Mouse (Mus musculus): ENCODE results near the gene Wipi1. TPM values are rescaled to one million over a fixed set of nuclear protein-coding genes. Genes with fewer than 3 reads are reported as not detected.

Gene Wipi1
- polyA plus RNA-seq, 1 experiment from 2014 or later, result 31.5 TPM

DNA sequence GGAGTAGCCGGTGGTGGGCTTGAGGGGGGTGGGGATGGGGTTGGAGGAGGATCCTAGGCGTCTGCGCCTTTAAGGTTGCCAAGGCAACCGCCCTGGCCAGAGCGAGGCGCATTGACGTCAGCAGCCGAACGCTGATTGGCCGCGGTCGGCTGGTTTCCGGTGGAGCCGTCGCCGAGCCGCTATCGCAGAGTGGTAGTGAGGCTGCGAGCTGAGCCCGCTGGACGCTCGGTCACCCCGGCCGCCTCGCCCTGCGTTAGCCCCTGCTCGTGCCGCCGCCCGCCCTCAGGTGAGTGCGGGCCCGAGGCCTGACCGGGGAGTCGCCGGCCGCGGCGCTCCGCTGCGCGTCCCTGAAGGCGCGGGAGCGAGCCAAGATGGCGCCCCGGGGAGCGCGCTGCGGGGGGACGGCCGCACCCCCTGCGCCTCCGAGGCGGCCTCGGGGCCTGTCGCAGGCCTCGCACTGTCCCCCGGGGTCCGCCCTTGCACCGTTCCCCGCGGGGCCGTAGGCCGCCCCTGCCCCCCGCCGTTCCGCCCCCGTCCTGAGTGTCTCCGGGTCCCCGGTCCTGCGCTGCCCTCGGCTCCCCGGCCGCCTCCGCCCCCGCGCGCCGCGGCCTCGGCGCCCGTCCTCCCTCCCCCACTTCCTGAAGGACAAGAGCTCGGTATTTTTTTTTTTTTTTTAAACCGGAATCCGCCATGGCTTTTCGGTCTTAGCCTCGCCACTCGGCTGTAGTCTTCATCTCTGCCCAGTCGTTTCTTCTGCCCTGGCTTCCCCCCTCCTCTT lies 39.2 kb upstream of the Wipi1 start:
- Histone ChIP-seq H3K9me3 (ENCODE audit: control insufficient read depth, low read length) (no peaks in the 10 kb centered on the region), H3K9ac (ENCODE audit: low read length) (peak overlapping the region; percentile 99), H3K27me3 (ENCODE audit: control insufficient read depth, insufficient read depth, low read length) (no peaks in the 10 kb centered on the region), H3K4me1 (ENCODE audit: control insufficient read depth in 2 of 2, insufficient read depth in 2 of 2, low read length in 2 of 2) (peaks cover 22 to 53% of the 10 kb centered on the region in 2 experiments), H3K27ac (replicated peaks in 1 of 2; ENCODE audit: control insufficient read depth in 1 of 2, insufficient read depth in 1 of 2, low read depth in 2 of 2, low read length in 2 of 2) (peak overlapping the region; percentile 98), H3K4me2 (ENCODE audit: low read length) (peak overlapping the region; percentile 94), H3K4me3 (ENCODE audit: control insufficient read depth in 1 of 2, insufficient read depth in 1 of 2, low read depth in 1 of 2, low read length in 2 of 2) (peak overlapping the region; percentile 95 to 96), H3K36me3 (ENCODE audit: control insufficient read depth, insufficient read depth, low read length) (peaks cover 28% of the 10 kb centered on the region)
- WGBS, result under 1% methylated on average over 72 of the region's 90 CpGs
- ATAC-seq (ENCODE audit: insufficient number of reproducible peaks, insufficient read depth, low FRiP score, low read depth), result peak; percentile 91

DNA sequence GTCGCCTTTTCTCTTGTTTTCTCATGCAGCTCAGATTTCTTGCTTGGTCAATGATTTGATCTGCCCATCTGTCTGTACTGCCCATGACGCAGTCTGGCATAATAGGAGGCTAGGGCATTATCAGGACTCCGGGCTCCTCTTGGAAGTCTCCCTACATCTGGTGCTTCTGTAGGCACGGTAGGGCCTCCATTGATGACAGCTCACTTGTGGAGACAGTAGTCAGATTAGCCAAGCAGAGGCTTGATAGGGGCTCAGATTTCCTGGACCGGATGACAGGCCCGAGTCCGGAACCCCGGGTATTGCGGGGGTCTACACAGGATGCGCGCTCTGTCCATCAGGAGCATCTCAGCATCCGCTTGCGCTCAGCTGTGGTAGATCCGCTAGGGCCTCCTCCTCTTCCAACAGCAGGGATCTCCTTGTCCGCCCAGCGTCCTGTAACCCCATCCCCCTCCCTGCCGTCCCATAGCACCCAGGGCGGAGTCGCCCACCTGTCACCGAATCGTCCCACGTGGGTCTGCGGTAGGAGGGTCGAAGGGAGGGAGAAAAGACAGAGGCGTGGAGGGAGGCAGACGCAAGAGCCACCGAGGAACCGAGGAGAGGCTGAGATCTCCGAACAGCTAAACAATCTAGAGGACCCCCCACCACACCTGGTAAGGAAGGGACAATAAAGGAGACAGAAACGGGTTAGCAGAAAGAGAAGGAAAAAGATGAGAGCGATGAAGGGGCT lies 38.4 kb upstream of the Wipi1 start:
- peak overlapping the region; percentile 91 to 98 for H3K27ac ChIP-seq (replicated peaks in 1 of 2; ENCODE audit: control insufficient read depth in 1 of 2, insufficient read depth in 1 of 2, low read depth in 2 of 2, low read length in 2 of 2)
- H3K4me1 ChIP-seq (ENCODE audit: control insufficient read depth in 2 of 2, insufficient read depth in 2 of 2, low read length in 2 of 2), result peaks cover 22 to 46% of the 10 kb centered on the region in 2 experiments
- H3K9me3 ChIP-seq (ENCODE audit: control insufficient read depth, low read length), result no peaks in the 10 kb centered on the region
- ATAC-seq (ENCODE audit: insufficient number of reproducible peaks, insufficient read depth, low FRiP score, low read depth), result peak; percentile 78
- peak overlapping the region; percentile 99 for H3K9ac ChIP-seq (ENCODE audit: low read length)
- under 1% methylated on average over 31 of the region's 31 CpGs for WGBS
- peaks cover 20% of the 10 kb centered on the region for H3K36me3 ChIP-seq (ENCODE audit: control insufficient read depth, insufficient read depth, low read length)
- H3K27me3 ChIP-seq (ENCODE audit: control insufficient read depth, insufficient read depth, low read length), result no peaks in the 10 kb centered on the region
- peak overlapping the region; percentile 94 for H3K4me2 ChIP-seq (ENCODE audit: low read length)
- H3K4me3 ChIP-seq (ENCODE audit: control insufficient read depth in 1 of 2, insufficient read depth in 1 of 2, low read depth in 1 of 2, low read length in 2 of 2), result peak overlapping the region; percentile 95 to 96

DNA sequence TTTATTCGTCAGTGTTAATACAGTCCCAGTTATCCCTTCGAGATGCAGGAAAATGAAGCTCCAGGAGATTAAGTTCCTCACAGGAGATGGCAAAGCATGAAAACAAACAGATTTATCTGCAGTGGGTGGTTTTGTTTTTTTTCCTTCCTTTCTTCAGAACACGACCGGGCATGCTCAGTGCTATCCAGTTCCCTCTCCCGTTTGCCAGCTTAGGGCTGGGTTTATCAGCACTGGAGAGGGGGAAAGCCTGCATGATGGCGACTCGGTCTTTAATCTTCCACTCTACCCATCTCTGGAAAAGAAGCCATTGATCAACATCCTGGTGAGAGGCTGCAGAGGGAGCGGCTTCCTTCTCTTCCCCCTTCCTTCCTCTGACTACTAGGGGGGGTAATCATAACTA lies 37.4 kb upstream of the Wipi1 start, which contains the start of gene Prkar1a:
Prkar1a (plus strand) TSS at position 200 of the 400 bp plus-strand sequence.
- WGBS, result 13% methylated on average over 8 of the region's 8 CpGs

DNA sequence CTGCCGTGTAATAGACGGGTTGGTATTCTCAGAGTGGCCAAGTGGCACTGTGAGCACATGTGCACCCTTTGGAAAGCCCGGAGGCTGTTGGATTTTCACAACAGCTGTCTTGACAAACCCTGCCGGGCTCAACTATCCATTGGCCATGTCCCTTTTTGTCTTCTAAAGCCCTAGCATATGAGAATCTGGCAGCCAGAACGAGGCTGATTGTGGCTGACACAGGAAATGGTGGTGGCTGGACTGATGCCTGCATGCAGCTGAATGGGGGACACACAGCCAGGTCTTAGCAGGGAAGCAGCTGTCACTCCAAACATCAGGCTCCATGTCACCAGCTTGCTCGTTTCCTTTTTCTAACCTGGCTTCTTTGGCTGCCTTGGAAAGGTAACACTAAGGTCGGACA lies 36.7 kb upstream of the Wipi1 start:
- H3K4me2 ChIP-seq (ENCODE audit: low read length), result peak overlapping the region; percentile 94
- 37% methylated on average over 7 of the region's 7 CpGs for WGBS
- H3K4me1 ChIP-seq (ENCODE audit: control insufficient read depth in 2 of 2, insufficient read depth in 2 of 2, low read length in 2 of 2), result peaks cover 18 to 34% of the 10 kb centered on the region in 2 experiments
- no peak overlapping the region for H3K4me3 ChIP-seq (ENCODE audit: control insufficient read depth in 1 of 2, insufficient read depth in 1 of 2, low read depth in 1 of 2, low read length in 2 of 2)
- H3K27ac ChIP-seq (replicated peaks in 1 of 2; ENCODE audit: control insufficient read depth in 1 of 2, insufficient read depth in 1 of 2, low read depth in 2 of 2, low read length in 2 of 2), result peak overlapping the region; percentile 63 to 98
- H3K27me3 ChIP-seq (ENCODE audit: control insufficient read depth, insufficient read depth, low read length), result no peaks in the 10 kb centered on the region
- H3K36me3 ChIP-seq (ENCODE audit: control insufficient read depth, insufficient read depth, low read length), result peaks cover 3% of the 10 kb centered on the region
- ATAC-seq (ENCODE audit: insufficient number of reproducible peaks, insufficient read depth, low FRiP score, low read depth), result no peak
- 0 out of 2 replicates have a peak overlapping the region, but pooled peaks have one; percentile 9 for H3K9ac ChIP-seq (ENCODE audit: low read length)
- H3K9me3 ChIP-seq (ENCODE audit: control insufficient read depth, low read length), result no peaks in the 10 kb centered on the region

More for the DNA sequence above, 37.4 kb upstream of the Wipi1 start, which contains the start of gene Prkar1a:
- no peak for ATAC-seq (ENCODE audit: insufficient number of reproducible peaks, insufficient read depth, low FRiP score, low read depth)
- no peaks in the 10 kb centered on the region for H3K9me3 ChIP-seq (ENCODE audit: control insufficient read depth, low read length)
- H3K36me3 ChIP-seq (ENCODE audit: control insufficient read depth, insufficient read depth, low read length), result peaks cover 10% of the 10 kb centered on the region
- H3K27me3 ChIP-seq (ENCODE audit: control insufficient read depth, insufficient read depth, low read length), result no peaks in the 10 kb centered on the region
- H3K4me2 ChIP-seq (ENCODE audit: low read length), result peak within 1 kb of the TSS; percentile 94
- peak within 1 kb of the TSS; percentile 91 to 98 for H3K27ac ChIP-seq (replicated peaks in 1 of 2; ENCODE audit: control insufficient read depth in 1 of 2, insufficient read depth in 1 of 2, low read depth in 2 of 2, low read length in 2 of 2)
- peak within 1 kb of the TSS; percentile 99 for H3K9ac ChIP-seq (ENCODE audit: low read length)
- H3K4me1 ChIP-seq (ENCODE audit: control insufficient read depth in 2 of 2, insufficient read depth in 2 of 2, low read length in 2 of 2), result peaks cover 22 to 41% of the 10 kb centered on the region in 2 experiments
- H3K4me3 ChIP-seq (ENCODE audit: control insufficient read depth in 1 of 2, insufficient read depth in 1 of 2, low read depth in 1 of 2, low read length in 2 of 2), result peak within 1 kb of the TSS; percentile 95 to 96

DNA sequence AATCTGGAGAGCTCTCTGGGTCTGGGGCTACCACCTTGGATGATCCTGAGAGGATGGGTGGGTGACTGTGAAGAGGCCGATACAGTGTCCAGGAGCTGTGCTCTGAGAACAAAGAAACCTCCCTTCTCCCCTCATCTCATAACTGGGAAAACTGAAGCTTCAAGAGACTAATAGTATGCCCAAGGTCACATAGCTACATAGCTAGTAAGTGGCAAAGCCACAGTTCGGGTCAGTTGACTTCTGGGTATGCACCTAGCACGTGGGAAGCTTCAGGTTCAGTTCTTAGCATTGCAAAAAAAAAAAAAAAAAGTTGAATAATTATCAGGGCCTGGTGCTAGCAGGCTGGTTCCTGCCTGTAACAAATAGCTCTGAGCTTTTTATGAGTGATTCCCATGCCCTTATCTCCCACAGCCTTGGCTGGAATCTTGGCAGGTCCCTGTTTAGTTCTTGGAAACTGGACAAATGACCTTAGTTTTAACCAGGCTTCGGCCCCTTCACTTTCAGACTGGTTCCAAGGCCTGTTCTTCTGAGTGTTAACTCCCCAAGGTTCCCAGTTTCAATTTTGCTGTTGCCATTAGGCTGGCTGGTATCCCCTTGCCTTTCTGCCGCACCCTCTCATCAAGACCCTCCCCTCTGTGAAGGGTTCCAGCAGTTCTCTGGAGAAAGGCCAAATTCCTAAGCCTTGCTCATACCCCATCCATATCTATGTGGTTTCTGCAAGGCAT lies 29.9 kb upstream of the Wipi1 start:
- H3K4me3 ChIP-seq (ENCODE audit: control insufficient read depth in 1 of 2, insufficient read depth in 1 of 2, low read depth in 1 of 2, low read length in 2 of 2), result no peak overlapping the region
- H3K9ac ChIP-seq (ENCODE audit: low read length), result no peak overlapping the region
- peak; percentile 71 for ATAC-seq (ENCODE audit: insufficient number of reproducible peaks, insufficient read depth, low FRiP score, low read depth)
- H3K4me2 ChIP-seq (ENCODE audit: low read length), result no peak overlapping the region
- H3K27me3 ChIP-seq (ENCODE audit: control insufficient read depth, insufficient read depth, low read length), result no peaks in the 10 kb centered on the region
- H3K4me1 ChIP-seq (ENCODE audit: control insufficient read depth in 2 of 2, insufficient read depth in 2 of 2, low read length in 2 of 2), result peaks cover 13 to 19% of the 10 kb centered on the region in 2 experiments
- no peaks in the 10 kb centered on the region for H3K36me3 ChIP-seq (ENCODE audit: control insufficient read depth, insufficient read depth, low read length)
- H3K9me3 ChIP-seq (ENCODE audit: control insufficient read depth, low read length), result no peaks in the 10 kb centered on the region
- 51% methylated on average over 5 of the region's 5 CpGs for WGBS
- peak overlapping the region; percentile 79 to 82 for H3K27ac ChIP-seq (replicated peaks in 1 of 2; ENCODE audit: control insufficient read depth in 1 of 2, insufficient read depth in 1 of 2, low read depth in 2 of 2, low read length in 2 of 2)

DNA sequence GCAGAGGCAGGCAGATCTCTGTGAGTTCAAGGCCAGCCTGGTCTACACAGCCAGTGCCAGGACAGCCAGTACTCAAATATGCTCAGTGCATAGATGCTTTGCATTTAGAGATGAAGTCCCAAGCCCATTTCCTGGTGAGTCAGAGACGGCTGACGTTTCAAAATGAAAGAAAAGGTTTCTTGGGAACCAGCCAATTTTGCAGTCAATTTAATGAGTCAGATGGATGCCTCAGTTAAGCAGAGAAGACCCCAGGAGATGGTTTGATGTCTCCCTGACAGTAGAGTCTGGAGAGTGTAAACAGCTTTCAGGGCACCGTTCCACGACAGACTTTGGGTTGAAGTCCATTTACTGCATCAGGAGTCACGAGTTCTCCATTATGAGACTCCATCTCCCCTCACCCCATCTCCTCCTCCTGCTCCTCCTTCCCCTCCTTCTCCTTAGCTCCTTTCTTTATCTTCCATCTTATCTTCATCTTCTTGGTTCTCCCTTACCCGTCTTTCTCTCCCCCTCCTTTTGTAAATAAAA lies 24.2 kb upstream of the Wipi1 start:
- H3K36me3 ChIP-seq (ENCODE audit: control insufficient read depth, insufficient read depth, low read length), result no peaks in the 10 kb centered on the region
- WGBS, result 69% methylated on average over 6 of the region's 6 CpGs
- no peak overlapping the region for H3K4me3 ChIP-seq (ENCODE audit: control insufficient read depth in 1 of 2, insufficient read depth in 1 of 2, low read depth in 1 of 2, low read length in 2 of 2)
- no peak for ATAC-seq (ENCODE audit: insufficient number of reproducible peaks, insufficient read depth, low FRiP score, low read depth)
- peaks cover 0 to 5% of the 10 kb centered on the region in 2 experiments; a peak in 2 of 4 replicates for H3K4me1 ChIP-seq (ENCODE audit: control insufficient read depth in 2 of 2, insufficient read depth in 2 of 2, low read length in 2 of 2)
- H3K27ac ChIP-seq (replicated peaks in 1 of 2; ENCODE audit: control insufficient read depth in 1 of 2, insufficient read depth in 1 of 2, low read depth in 2 of 2, low read length in 2 of 2), result no peak overlapping the region
- no peak overlapping the region for H3K4me2 ChIP-seq (ENCODE audit: low read length)
- no peaks in the 10 kb centered on the region for H3K27me3 ChIP-seq (ENCODE audit: control insufficient read depth, insufficient read depth, low read length)
- H3K9me3 ChIP-seq (ENCODE audit: control insufficient read depth, low read length), result no peaks in the 10 kb centered on the region
- H3K9ac ChIP-seq (ENCODE audit: low read length), result no peak overlapping the region

DNA sequence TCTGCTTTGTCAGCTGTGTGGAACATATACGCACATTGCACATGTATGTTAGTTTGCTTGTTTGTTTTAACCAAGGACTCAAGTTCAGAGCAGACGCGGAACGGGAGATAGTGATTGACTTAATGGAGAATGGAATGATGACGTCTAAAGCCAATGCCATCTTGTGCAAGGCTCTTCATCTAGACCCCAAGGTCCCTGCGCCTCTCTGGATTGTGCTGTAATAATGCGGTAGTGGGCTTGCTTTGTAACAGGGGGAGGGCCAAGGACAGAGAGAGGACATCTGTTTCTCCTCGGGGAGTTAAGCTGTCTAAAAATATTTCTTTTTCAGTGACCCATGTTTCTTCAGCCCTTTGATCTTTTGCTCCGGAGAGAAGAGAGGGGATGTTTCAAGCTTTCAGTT lies 23.2 kb upstream of the Wipi1 start:
- no peaks in the 10 kb centered on the region for H3K27me3 ChIP-seq (ENCODE audit: control insufficient read depth, insufficient read depth, low read length)
- no peaks in the 10 kb centered on the region for H3K9me3 ChIP-seq (ENCODE audit: control insufficient read depth, low read length)
- ATAC-seq (ENCODE audit: insufficient number of reproducible peaks, insufficient read depth, low FRiP score, low read depth), result no peak
- H3K4me3 ChIP-seq (ENCODE audit: control insufficient read depth in 1 of 2, insufficient read depth in 1 of 2, low read depth in 1 of 2, low read length in 2 of 2), result no peak overlapping the region
- H3K9ac ChIP-seq (ENCODE audit: low read length), result no peak overlapping the region
- 67% methylated on average over 9 of the region's 9 CpGs for WGBS
- H3K36me3 ChIP-seq (ENCODE audit: control insufficient read depth, insufficient read depth, low read length), result no peaks in the 10 kb centered on the region
- H3K27ac ChIP-seq (replicated peaks in 1 of 2; ENCODE audit: control insufficient read depth in 1 of 2, insufficient read depth in 1 of 2, low read depth in 2 of 2, low read length in 2 of 2), result no peak overlapping the region
- peaks cover 0 to 4% of the 10 kb centered on the region in 2 experiments; a peak in 1 of 4 replicates for H3K4me1 ChIP-seq (ENCODE audit: control insufficient read depth in 2 of 2, insufficient read depth in 2 of 2, low read length in 2 of 2)
- H3K4me2 ChIP-seq (ENCODE audit: low read length), result no peak overlapping the region
